Mouse (Mus musculus) retina, postnatal 7 days (tissue): ENCODE data around the gene Dhdh.
"Not testable (repeated sequence)": the region's sequence is repeated elsewhere in the genome, so short reads cannot be mapped to it uniquely, and the experiment has no call there.

Source experiments
- DNase-seq: peaks from one replicate; pipeline ENCODE4 v3.0.0-alpha.2; 2012; ENCODE audit warnings: low read depth, low spot score

Dhdh gene

GRCm38 (mm10) chr7:45509912-45510787, 21.5 kb upstream of the Dhdh start, which contains the start of gene Nucb1:
Gene Nucb1 (minus strand): TSS chr7:45510406.
- DNase-seq, result peak; percentile 80

DNA sequence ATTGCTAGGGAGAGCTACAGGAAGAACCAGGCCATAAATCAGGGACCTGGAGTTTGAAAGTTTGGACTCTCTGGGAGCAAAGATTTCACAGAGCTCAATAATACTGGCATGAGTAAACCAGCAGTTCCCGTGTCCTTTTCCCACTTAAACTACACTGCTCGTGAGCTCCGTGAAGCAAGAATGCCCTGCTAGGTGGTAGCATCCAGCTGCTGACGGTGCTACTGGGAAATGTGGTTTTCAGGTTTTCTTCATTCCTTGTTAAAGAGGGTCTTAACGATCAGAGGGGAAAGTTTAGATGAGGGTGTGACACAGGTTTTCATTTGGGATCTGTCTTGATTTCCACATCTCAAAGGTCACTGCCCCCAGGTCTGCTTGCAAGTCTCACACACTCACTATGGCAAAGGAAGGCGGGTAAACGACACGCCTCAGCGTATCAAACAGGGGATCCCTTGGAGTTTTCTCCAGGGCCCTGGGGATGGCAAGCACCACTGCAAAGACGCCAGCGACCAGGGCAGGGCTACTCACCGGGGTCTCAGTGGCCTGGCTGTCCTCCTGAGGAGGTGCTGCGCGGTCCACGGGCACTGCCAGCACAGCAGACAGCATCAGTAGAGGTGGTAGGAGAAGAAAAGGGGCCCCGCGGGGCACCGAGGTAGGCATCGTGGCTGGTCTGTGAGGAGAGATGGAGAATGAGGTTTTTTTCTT, 20.7 kb upstream of the Dhdh start:
- DNase-seq, result no peak

DNA sequence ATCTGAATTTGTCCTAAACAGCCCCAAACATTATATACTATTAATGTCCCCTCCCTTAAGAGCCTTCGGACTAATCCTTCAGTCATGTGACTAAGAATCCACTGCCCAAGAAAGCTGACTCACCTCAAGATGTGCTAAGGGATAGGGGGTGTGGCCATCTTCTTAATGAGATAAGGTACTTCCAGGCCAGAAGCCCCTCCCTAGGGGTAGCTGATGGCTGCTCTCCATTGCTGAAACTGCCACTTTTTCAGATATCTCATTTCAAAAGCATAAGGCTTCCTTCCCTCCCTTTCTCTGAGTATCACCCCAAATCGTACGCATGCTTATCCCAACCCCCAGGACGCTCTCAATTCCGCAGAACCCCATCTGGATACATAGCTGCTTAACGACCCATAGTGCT, 20.0 kb upstream of the Dhdh start:
- DNase-seq, result no peak

DNA sequence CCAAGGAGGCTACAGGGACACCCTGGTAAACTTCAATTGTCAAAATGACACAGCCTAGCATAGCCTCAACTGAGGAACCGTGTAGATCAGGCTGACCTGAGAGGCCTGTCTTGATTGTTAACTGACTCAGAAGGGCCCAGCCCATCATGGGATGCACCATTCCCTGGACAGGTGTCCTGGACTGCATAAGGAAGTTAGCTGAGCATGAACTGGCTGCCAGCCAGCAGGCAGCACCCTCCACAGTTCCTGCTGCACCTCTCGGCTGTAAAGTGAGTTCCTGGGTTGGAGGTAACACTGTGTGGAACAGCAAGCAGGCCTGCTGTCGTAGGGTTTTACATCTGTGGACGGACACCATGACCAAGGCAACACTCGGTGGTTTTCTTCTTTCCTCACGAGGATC, 19.0 kb upstream of the Dhdh start:
- no peak for DNase-seq

DNA sequence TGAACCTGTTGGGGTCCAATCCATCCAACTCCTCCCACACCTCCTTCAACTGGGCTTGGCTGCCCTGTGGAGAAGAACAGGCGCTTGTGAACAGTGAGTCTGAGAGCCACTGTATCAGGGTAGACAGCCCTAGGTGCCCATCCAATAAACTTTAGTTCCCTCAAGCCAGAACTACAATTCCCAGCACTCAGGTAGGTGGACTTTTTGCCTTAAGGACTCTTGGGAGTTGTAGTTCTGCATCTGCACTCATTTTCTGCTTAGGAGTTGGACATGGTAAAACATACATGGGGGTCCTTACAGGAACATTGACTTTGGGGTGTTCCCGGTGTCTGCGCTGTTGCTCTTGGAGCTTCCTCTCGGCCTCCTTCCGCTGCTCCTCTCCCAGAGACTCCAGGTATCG, 9.8 kb upstream of the Dhdh start:
- DNase-seq, result no peak

- DNase-seq, result no peak
Measured at GRCm38 (mm10) chr7:45494548-45494947, 5.9 kb upstream of the Dhdh start.

DNA sequence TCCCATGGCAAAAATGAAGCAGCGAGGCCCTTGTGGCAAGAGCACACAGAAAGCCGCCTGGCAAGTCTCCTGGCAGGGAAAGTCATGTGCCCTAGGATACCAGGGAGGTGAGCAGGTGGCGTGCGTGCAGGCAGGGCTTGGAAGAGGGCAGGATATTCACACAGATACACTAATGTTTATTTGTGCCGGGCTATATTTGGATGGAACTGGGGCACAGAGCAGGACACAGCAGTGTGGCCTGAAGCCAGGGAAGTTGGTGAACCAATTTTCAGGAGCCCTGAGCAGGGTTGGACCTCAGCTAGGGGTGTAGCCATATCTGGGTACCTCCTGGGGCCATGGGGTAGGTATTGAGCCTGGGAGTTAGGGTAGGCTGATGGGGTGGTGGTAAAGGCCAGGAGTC, 4.3 kb upstream of the Dhdh start:
- no peak for DNase-seq

DNA sequence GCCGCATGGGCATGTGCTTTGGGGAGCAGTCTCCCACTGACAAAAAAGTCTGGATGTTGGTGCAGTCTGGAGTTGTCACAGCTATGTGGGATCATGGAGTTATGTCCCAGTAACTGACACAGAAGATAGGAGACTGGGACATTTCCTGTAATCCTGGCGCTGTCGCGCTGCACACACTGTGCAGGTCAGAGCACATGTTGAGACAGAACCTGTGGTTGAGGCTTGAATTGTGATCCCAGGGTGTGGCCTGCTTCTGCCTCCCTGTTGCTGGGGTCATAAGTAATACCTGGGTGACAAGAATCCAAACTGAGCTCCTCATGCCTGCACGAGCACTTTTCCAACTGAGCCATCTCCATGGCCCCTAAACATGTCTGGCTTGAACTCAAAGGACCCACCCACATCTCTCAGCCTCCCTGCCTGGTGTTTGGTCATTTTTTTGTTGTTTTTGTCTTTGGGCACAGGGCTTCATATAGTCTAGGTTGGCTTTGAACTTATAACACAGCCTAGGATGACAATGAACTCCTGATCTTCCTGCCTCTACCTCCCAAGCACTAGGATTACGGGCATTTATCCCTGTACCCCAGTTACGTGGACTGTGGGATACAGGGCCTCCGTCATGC, 3.7 kb upstream of the Dhdh start:
- DNase-seq, result no peak

DNA sequence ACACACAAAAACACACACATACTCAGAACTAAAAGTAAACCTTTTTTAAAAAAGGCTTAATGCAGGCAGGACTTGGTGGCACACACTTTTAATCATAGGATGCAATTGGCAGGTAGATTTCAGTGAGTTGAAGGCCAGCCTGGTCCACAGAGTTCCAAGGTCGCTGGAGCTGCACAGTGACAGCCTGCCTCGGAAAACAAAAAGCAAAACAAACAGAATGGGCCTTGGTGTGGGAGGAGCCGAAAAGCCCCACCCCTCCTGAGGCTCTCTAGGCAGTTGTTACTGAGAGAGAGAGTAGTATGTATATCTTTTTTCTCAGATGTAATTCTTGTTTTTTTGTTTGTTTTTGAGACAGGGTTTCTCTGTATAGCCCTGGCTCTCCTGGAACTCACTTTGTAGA, 2.7 kb upstream of the Dhdh start:
- no peak for DNase-seq

- DNase-seq, result no peak
Measured at GRCm38 (mm10) chr7:45490822-45491221, 2.2 kb upstream of the Dhdh start.

GRCm38 (mm10) chr7:45489578-45489977, 973 bp upstream of the Dhdh start:
- DNase-seq, result no peak

- no peak for DNase-seq
Measured at GRCm38 (mm10) chr7:45487861-45488292, 728 bp downstream of the Dhdh start.

- no peak for DNase-seq
Measured at GRCm38 (mm10) chr7:45486761-45487415, 1.7 kb downstream of the Dhdh start, which contains the start of gene Gm45808. Gene Gm45808 (minus strand): TSS chr7:45486811.

- no peak for DNase-seq
Measured at GRCm38 (mm10) chr7:45486158-45486557, 2.4 kb downstream of the Dhdh start.

DNA sequence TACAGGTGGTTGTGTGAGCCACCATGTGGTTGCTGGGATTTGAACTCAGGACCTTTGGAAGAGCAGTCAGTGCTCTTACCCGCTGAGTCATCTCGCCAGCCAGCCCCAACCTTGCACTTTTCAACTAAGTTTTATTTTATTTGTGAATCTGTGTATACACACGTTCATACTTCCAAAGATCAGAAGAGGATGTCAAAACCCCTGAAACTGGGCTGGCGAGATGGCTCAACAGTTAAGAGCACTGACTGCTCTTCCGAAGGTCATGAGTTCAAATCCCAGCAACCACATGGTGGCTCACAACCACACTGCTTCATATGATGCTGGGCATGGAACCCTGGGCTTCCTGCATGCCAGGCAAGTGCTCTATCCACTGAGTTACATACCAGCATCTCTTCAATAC, 3.6 kb downstream of the Dhdh start:
- DNase-seq, result not testable (repeated sequence)

DNA sequence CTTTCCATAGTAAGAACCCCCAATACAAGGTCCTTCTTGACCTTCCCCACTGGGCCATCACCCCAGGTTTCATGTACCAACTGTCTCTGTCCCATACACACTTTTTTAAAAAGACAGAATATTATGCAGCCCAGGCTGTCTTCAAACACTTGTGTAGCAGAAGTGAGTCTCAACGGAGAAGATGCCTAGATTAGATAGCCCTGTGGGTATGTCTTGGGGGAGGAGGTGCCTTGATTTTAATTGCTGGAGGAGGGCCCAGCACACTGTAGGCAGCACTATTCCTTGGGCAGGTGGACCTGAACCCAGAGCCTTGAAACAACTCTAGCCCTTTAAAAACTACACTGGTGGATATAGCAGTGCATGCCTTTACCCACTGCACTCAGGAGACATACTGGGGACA, 6.4 kb downstream of the Dhdh start:
- DNase-seq, result no peak

- no peak for DNase-seq
Measured at GRCm38 (mm10) chr7:45481374-45481927, 7.2 kb downstream of the Dhdh start, which contains the start of gene Tulp2. Gene Tulp2 (plus strand): TSS chr7:45481877.

GRCm38 (mm10) chr7:45480310-45480709, 8.3 kb downstream of the Dhdh start:
- DNase-seq, result not testable (repeated sequence)

DNA sequence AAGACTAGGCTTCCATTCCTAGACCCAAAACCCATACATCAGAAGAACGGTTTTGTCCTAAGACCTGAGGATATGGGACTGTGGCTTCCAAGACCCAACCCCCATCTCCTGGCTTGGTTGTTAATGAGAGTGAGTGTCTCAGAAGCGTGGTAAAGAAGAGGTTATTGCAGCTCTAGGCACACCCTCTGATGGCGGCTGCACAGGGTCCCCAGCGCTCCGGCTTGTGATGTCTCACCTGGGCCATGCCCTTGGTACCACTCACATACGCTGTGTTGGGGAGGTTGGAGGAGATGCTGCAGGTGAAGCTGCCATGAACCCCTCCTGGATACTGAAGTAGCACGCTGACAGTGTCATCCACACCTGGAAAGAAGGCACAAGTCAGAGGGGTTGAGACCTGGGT, 9.8 kb downstream of the Dhdh start:
- no peak for DNase-seq

GRCm38 (mm10) chr7:45477003-45477402, 11.6 kb downstream of the Dhdh start:
- no peak for DNase-seq

- DNase-seq, result no peak
Measured at GRCm38 (mm10) chr7:45476453-45476852, 12.2 kb downstream of the Dhdh start.
